Mouse (Mus musculus) megakaryocyte, adult 5-6 weeks (primary cell): Measurements from ENCODE around the gene Magi2. TPM values are rescaled to one million over a fixed set of nuclear protein-coding genes. Genes with fewer than 3 reads are reported as not detected.

ENCODE experiments used
- ATAC-seq: 2 replicates; pipeline ENCODE4 v1.8.0; 2016; ENCODE audit warnings: mild to moderate bottlenecking, inconsistent platforms; ENCODE audit not compliant: poor library complexity, severe bottlenecking
- total RNA-seq, 2 experiments: library from RNA; stranded (forward) in 1 of 2; stranded (reverse) in 1 of 2; fragments of 153-499, 151-499 nt in 1 of 2; fragments of 221-1000, 200-1000 nt in 1 of 2; gene quantifications; 2 replicates each; pipeline versions ENCODE4 v1.2.3 to v1.2.4; 2015 to 2017

Magi2 gene
- total RNA-seq, 2 experiments from 2014 or later = 0.40 to 0.45 TPM

DNA sequence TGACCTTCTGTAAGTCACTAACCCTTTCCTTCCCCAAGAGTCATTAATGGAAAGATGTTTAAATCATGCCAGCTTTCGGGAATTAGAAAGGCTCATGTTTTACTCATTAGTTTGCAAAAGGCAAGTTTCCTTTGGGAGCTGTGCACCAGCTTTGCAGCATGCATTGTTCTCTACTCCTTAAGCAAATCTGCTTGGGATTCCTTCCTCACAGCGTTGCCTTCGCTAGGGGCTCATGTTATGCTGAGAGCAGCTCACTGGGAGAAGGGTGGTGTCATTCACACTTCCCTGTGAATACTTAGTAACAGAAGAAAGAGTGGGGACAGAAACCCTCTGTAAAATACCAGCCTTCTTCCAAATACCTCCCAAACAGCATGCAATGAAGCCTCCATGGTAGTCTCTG lies 1349.0 kb downstream of the Magi2 start:
- no peak for ATAC-seq

GRCm38 (mm10) chr5:20576266-20576665 lies 1349.4 kb downstream of the Magi2 start:
- ATAC-seq = no peak

DNA sequence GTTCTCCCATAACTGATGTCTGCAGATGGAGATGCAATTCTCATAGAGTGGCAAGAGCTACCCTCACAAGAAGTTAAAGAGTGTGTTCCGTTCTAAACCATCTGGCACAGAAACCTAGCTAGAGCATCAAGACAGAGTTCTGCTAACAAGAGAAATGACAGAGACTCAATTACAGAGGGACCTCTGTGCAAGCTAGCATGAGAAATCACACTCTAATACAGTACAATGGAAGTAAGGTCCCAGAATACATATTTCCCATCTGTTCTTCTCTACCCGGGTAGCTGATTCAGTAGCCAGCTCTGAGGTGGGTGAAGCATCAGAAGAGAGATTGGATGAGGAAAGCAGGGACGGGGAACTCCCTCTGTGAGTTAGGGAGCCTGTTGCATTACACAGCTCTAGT lies 1351.8 kb downstream of the Magi2 start:
- ATAC-seq = no peak

DNA sequence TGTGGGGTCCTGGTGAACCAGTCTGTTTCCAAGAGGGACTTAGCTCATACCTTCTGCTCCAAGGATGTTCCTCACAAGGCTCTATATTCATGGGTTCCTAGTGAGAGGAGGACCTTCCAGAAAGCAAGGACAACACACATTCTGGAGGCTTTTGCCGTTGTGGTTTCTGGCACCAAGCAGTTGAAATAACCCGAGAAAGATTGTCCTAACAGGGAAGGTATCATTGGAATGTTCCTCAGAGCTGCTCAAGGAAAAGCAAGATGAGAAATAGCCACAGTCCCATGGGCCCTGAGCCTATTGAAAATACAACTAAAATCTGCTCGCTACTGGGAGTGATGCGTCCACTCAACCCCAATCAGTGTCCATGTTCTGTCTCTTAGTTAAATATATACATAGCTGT lies 1353.8 kb downstream of the Magi2 start:
- no peak for ATAC-seq

DNA sequence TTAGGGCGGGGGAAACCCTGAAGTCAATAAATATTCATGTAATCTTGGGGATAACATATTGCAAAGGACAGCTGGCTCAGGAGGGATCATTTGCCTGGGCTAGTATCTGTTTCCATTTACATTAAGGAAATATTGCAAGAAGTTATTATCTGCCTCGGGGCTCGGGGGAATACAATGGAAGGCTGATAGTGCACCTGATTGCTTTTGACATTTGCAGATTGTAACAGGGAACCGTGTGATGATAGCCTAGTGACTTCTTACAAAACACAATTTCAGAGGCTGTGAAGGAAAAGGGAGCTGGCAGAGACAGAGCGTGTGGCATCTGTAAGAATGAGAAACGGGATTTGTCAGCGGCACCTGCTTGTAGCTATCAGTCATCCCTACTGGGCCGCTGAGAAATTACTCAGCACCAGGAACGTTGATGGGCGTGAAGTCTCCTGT lies 1356.2 kb downstream of the Magi2 start:
- ATAC-seq = no peak

- no peak for ATAC-seq
These were observed 1356.8 kb downstream of the Magi2 start for GRCm38 (mm10) chr5:20583639-20584038.

DNA sequence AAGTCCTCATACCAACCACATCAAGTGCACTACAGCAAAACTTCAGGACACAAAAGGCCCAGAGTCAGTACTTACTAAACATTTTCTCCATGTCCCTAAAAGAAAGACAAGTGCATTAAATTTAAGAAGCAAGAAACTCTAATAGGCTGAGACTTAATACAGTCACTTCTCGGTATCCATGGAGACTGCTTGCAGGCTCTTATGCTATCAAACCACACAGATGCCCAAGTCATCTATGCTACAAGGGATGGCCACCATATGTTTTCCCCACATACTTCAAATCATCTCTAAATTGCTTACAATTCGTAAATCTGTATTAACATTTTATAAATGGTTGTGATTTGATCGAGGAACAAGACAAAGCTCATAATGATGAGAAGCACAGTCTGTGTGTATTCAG lies 1357.9 kb downstream of the Magi2 start:
- no peak for ATAC-seq

DNA sequence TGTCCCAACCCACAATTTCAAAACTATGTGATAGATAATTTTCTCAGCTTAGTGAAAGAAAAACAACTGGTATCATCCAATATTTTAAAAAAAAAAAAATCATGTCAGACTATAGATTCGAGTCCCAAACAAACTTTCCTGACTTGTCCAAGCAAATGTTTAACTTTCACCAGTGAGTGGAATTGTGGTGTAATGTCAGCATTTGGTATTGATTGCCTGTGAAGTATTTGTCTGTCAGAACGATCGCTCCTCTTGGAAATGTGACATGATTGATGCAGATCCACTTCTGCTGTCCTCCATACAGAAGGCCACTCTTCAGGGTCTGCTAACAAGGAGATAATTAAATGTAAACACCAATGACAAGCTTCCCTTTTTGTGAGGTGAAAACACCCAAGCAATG lies 1362.9 kb downstream of the Magi2 start:
- ATAC-seq = no peak

DNA sequence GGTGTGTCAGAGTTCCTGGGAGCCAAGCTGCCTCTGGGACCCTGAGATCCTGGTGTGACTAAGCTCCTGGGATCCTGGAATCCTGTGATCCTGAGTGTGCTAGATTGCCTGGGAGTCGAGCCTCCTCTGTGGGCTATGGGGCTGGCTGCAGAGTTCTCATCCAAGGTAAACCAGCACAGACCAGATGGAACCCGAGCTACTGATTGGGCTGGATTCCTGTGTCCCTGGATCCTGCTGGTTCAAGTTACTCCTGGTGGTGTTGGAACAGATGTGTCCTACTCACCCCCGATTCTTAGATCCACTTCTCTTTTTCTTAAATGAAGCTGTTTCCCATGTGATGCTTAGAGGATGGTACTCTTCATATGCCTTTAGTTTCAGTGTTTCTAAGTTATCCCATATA lies 1371.4 kb downstream of the Magi2 start:
- ATAC-seq = no peak

DNA sequence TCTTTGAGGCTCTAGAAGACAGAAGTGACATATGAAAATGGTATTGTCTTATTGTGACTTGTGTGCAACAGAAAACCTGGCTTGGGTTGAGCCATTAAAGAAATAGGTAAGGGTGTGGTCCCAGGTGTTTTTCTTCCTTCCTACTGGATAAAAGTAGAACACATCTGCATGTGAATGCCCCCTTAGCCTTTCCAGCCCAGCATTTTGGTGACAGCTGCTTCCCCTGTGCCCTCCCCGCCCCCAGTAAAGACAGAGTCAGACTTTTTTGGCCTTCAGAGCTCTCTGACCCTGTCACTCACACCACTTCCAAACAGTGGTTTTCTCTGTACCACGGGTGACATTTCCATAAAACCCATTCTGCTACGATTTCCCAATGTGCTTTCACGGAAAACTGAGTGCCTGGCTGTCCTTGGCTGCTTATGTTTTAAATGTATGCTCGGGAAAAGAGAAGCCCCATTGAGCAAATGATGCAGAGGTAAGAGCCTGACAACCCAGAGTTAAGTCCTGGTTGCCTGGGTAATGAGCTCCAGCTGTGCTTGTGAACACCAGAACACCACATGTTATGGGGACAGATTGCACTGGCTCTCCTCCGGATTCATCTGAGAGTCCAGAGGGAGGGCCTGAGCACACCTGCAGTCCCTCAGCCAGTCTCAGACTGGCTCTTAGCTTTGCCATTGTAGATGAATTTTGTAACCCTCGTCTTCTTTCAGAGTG lies 1377.1 kb downstream of the Magi2 start:
- no peak for ATAC-seq

DNA sequence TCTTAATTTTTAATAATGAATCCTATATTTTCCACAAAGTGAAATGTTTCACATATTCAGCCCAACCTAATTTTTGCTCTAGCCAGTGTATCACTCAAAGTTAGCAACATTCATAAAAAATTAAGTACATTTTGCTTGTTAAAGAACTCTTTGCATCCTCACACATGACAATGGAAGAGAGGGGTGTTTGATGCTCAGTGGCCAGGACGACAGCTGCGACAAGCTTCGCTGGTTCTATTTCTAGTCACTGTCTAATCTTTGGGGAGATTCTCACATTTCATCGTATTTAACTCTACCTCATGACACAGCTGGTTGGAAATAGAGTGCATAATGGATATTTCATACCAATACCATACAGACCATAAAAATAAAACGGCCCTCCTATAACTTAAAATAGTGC lies 1379.7 kb downstream of the Magi2 start:
- no peak for ATAC-seq

DNA sequence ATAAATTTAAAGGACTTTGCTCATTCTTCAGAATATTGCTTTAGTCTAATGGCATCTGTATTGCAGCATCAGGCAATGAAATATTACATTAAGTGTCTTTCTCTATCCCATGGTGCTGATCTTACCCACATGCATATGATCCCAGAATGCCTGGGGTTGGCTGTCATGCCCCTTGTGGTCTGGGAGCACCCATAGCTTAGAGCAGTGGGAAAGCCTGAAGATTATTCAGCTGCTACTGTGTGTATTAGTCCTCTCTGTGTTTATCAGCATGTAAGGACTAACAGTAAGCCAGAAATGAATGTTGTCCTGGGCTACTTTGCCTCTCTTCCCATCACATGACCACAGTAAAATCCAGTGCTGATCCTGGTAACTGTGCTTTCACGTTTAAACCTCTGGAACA lies 1380.7 kb downstream of the Magi2 start:
- no peak for ATAC-seq

DNA sequence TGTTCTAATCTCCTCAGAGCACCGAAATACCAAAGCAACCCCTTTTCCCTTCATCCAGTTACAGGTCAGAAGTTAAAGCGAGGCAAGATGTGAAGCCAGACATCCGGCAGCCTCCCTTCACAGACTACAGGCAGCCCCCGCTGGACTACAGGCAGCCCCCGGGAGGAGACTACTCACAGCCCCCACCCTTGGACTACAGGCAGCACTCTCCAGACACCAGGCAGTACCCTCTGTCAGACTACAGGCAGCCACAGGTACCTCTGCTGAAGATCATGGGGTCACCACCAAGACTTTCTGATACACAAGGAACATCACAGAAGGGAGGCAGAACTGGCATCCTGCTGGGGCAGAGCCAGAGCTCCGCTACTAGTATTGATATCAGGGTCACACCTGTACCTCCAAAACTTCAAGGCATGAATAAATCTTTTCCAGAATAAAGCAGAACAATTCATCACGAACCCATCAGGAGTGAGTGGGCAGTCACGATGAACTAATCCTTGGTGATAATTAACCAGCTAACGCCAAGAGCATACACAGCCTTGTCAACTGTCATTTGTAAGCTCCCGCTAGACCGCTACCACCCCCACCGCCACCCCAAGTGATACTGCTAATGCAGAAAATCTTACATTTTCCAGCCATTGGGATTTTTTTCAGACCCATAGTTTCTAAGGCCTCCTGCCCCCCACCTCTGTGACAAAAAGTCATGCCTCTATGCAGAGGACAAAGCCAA lies 1382.5 kb downstream of the Magi2 start:
- no peak for ATAC-seq

DNA sequence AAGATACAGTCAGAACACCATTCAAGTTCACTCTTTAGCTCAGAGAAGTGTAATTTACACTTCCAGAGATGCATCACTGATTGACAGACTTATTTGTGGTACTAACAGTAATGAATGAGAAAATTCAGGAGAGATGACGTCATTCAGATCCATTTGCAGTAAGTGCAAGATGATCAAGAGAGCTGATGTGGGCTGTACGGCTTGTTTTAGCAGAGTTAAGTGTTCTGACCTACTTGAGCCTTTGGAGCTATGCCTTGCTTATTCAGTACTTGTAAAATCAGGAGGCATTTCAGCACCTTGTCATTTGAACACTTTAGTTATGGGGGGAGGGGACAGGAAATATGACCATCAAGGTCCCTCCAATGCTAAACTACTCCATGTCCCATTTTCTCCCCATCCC lies 1383.8 kb downstream of the Magi2 start:
- ATAC-seq = no peak

DNA sequence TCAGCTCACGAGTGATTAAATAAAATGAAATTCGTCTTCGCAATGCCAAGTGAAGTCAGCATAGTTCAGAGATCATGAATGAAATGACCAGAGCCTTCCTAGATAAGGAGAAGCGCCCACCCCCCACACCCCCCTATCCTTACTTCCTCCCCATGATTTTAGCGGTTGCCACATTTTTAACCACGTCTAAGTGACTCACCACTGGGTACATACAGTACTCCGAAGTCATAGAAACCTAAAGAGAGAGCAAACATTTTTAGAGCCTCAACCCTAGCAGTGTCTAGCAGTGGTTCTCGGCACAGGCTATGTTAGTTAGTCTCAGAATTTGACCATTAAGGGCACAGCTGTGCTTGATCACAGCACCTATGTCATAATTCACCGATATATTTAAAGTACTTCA lies 1385.8 kb downstream of the Magi2 start:
- no peak for ATAC-seq

- ATAC-seq = no peak
These were observed 1388.1 kb downstream of the Magi2 start for GRCm38 (mm10) chr5:20614891-20615290.

GRCm38 (mm10) chr5:20620596-20621511 lies 1394.0 kb downstream of the Magi2 start:
- ATAC-seq = no peak

- no peak for ATAC-seq
These were observed 1395.6 kb downstream of the Magi2 start for GRCm38 (mm10) chr5:20622417-20622816.

DNA sequence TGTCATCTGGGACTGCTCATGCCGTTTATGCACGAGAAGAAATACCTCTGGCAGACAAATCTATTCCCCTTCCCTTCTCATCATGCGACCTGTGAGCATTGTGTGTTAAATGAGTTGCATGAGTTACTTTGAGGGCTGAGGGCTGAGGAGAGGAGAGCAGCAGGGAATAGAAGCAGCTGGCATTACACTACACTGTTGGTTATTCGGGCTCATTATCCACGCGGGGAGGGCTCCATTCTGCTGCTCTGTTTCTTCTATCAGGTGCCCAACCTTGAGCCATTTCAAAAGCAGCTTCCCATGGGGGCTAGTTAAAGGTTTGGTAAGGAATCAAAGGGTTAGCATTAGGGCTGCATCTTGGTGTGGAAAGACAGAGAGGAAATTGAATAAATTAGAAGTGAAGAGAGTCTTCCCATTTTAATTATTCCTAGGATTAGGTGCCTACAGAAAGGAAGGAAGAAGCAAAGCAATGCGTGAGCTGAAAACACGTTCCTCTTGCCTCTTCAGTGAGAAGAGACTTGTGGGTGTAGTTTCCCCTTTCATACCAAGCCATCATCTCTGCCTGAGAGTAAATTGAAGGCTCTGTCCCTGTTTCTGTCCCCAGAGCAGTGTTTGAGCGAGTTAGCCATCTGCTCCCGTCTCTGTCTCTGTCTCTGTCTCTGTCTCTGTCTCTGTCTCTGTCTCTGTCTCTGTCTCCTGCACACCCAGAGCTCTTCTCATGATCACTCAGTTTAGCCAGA lies 1396.2 kb downstream of the Magi2 start:
- no peak for ATAC-seq

DNA sequence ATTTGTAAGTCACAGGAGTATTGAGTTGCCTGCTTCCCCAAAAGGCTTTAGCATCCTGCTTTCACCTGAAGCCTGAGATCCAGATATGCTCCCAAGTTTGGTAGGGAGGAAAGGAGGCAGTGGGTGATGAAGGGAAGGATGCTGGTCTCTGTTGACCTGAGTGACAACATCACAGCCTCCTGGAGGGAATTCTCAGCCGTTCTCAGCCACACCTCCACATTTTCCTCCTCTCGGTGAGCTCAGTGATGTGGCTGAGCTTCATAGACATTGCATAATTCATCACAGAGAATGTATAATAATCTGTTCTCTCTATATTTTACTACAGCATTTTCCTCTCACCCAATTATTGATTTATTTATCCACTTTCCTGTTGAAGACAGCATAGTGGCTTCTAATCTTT lies 1398.3 kb downstream of the Magi2 start:
- no peak for ATAC-seq
